Mouse (Mus musculus): ENCODE data around the gene Sav1.

DNA sequence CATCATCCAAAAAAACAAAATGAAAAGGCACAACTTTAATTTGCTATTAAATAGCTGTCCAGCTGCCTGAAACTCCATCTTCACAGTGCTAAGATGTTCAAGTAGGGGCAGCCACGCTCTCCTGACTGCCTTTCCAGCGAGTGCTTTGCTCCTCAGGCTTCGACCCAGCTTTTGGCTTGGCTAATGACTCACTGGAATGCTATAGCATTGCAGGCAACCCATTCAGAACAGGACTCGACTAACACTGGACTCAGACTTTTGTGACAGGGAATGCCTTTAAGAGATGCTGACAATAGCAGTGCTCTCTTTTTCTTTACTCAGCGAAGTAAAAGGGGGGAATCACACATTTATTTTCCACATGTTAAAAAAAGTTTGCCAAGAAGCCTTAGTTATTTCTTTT lies 24.9 kb upstream of the Sav1 start:
- TF ChIP-seq E2F4 (IDR thresholded peaks at IDR 0.05; ENCODE audit: insufficient read depth) (no peak), POLR2A (IDR thresholded peaks at IDR 0.05; ENCODE audit: insufficient read length, low read depth) (no peak)

All from myocyte (in vitro differentiated cells).